Mouse (Mus musculus): Measurements from ENCODE around the gene Echdc2. TPM values are rescaled to one million over a fixed set of nuclear protein-coding genes. Genes with fewer than 3 reads are reported as not detected.
A peak's percentile ranks its signal among the peaks of the same experiment; 100 is the strongest.

The Echdc2 gene
- total RNA-seq, 2 experiments from 2014 or later = 9.0 to 9.8 TPM

GRCm38 (mm10) chr4:108192821-108193323, 27.6 kb downstream of the Echdc2 start:
- intact Hi-C loops (cut with DNase I) = no loop called here
- no peak for DNase-seq (ENCODE audit: low spot score in 2 of 2)

- no peak for DNase-seq (ENCODE audit: low spot score in 2 of 2)
Observed at GRCm38 (mm10) chr4:108196277-108196855, 31.1 kb downstream of the Echdc2 start.

GRCm38 (mm10) chr4:108199236-108199635, 34.0 kb downstream of the Echdc2 start:
- intact Hi-C loops (cut with DNase I) = no loop called here
- DNase-seq (ENCODE audit: low spot score in 2 of 2) = no peak

More at GRCm38 (mm10) chr4:108196277-108196855, 31.1 kb downstream of the Echdc2 start:
- intact Hi-C loops (cut with DNase I) = no loop called here

GRCm38 (mm10) chr4:108204629-108205028, 39.4 kb downstream of the Echdc2 start:
- intact Hi-C loops (cut with DNase I) = no loop called here
- no peak for DNase-seq (ENCODE audit: low spot score in 2 of 2)

- intact Hi-C loops (cut with DNase I) = loop anchor here (10.0 kb wide), 1 partner anchor 288 kb away; the partner anchor contains the start of gene Cpt2
Observed at GRCm38 (mm10) chr4:108213023-108213422, 47.8 kb downstream of the Echdc2 start.

GRCm38 (mm10) chr4:108217332-108218179, 52.3 kb downstream of the Echdc2 start, which contains the start of gene Zyg11a:
TSS of gene Zyg11a (minus strand) at chr4:108218048.
- intact Hi-C loops (cut with DNase I) = loop anchor here (10.0 kb wide), 1 partner anchor 293 kb away; the partner anchor contains the start of gene Cpt2
- no peak for DNase-seq (ENCODE audit: low spot score in 2 of 2)

More at GRCm38 (mm10) chr4:108213023-108213422, 47.8 kb downstream of the Echdc2 start:
- DNase-seq (ENCODE audit: low spot score in 2 of 2) = no peak

GRCm38 (mm10) chr4:108219019-108219418, 53.8 kb downstream of the Echdc2 start:
- DNase-seq (ENCODE audit: low spot score in 2 of 2) = peak in 1 of 2 experiments; percentile 12
- intact Hi-C loops (cut with DNase I) = loop anchor here (10.0 kb wide), 1 partner anchor 294 kb away; the partner anchor contains the start of gene Cpt2

- no peak for DNase-seq (ENCODE audit: low spot score in 2 of 2)
- intact Hi-C loops (cut with DNase I) = no loop called here
Observed at GRCm38 (mm10) chr4:108222507-108222906, 57.3 kb downstream of the Echdc2 start.

- DNase-seq (ENCODE audit: low spot score in 2 of 2) = no peak
- intact Hi-C loops (cut with DNase I) = no loop called here
Observed at GRCm38 (mm10) chr4:108225341-108225872, 60.2 kb downstream of the Echdc2 start.

Other genes with a start within 250 kb of the Echdc2 start
- 1 to 10 TPM; 7.6 TPM for gene Cpt2, start 241.8 kb upstream of the Echdc2 start, total RNA-seq (2021)
- under 1 TPM in 1 of 2 experiments, not detected in 1; 0.37 TPM for gene Slc1a7, start 197.1 kb upstream of the Echdc2 start, total RNA-seq (2021)
- 1 to 10 TPM; 7.1 to 7.4 TPM for gene Podn, start 69.0 kb upstream of the Echdc2 start, total RNA-seq (2021)
- gene Scp2, start 20.4 kb upstream of the Echdc2 start, total RNA-seq (2021) = 10 to 100 TPM; 92.6 to 93.0 TPM
- gene Zyg11a, start 52.6 kb downstream of the Echdc2 start, total RNA-seq (2021) = not detected
- gene Zyg11b, start 135.7 kb downstream of the Echdc2 start, total RNA-seq (2021) = 100 to 1,000 TPM; 132 to 137 TPM
- gene Coa7, start 162.7 kb downstream of the Echdc2 start, total RNA-seq (2021) = 10 to 100 TPM; 30.9 to 36.5 TPM
- gene Shisal2a, start 217.9 kb downstream of the Echdc2 start, total RNA-seq (2021) = not detected
- gene Gpx7, start 241.5 kb downstream of the Echdc2 start, total RNA-seq (2021) = 10 to 100 TPM in 1 of 2 experiments, 1 to 10 TPM in 1; 9.4 to 10.1 TPM